14 mouse cellular contexts compared by ENCODE assay signal in genomic region chr1:119247117-119247516, GRCm38 (mm10).
DNase-seq lines count a peak whose midpoint lies in the region.
"Had no signal": no experiment of that assay in that cellular context is flagged by ENCODE, and none has a peak within 500 bp of the region (broad histone marks: within the 10 kb centered on the region; RNA-seq: fewer than 3 reads in every experiment).

No protein-coding gene starts in this region.

- DNase-seq in gastrocnemius, adult 18-20 months (ENCODE audit: low spot score) = peak; percentile 19
- DNase-seq in gastrocnemius, adult 8-10 months (ENCODE audit: low spot score in 2 of 2) = no peak
- peak; percentile 25 for DNase-seq in heart, adult 8-10 months (ENCODE audit: low spot score)
- DNase-seq in heart, postnatal 14 days = no peak
- peak; percentile 13 for DNase-seq in skeletal muscle tissue, adult 2 months (ENCODE audit: low read depth, low spot score)
- DNase-seq: adrenal gland, adult 8-10 months; adrenal gland, postnatal 14 days; adrenal gland, postnatal 36 days; B cell, adult 2 months; cerebellum, adult 11-12 months; cerebellum, adult 2 months; cerebellum, adult 9-10 months; cerebellum, postnatal 10 days; cerebellum, postnatal 25 days had no signal

- intact Hi-C loops in heart, postnatal 14 days (cut with DNase I) = no loop called here

Comparison
In these comparisons a context has a peak if more than half of its experiments do, and no peak if none do; other contexts are left out.
1. DNase-seq: peak in gastrocnemius, adult 18-20 months (single experiment), heart, adult 8-10 months (single experiment) and skeletal muscle tissue, adult 2 months (single experiment); none in gastrocnemius, adult 8-10 months (0 of 2) and heart, postnatal 14 days (0 of 2).